ENCODE assay signal across 8 mouse cellular contexts in genomic region chr12:55398240-55399127, GRCm38 (mm10). TPM values are rescaled to one million over a fixed set of nuclear protein-coding genes. Genes with fewer than 3 reads are reported as not detected.
A peak's percentile ranks its signal among the peaks of the same experiment; 100 is the strongest.
DNase-seq lines count a peak whose midpoint lies in the region; ATAC-seq lines count a peak whose summit lies in the region.

No protein-coding gene starts in this region.

- peaks cover 14% of the 10 kb centered on the region for H3K4me1 ChIP-seq in hindbrain, embryonic 12.5 days

- no peaks in the 10 kb centered on the region for H3K27me3 ChIP-seq in hindbrain, embryonic 12.5 days

- H3K9me3 ChIP-seq in hindbrain, embryonic 12.5 days (replicated peaks) = no peaks in the 10 kb centered on the region

- H3K36me3 ChIP-seq in hindbrain, embryonic 12.5 days = peaks cover 3% of the 10 kb centered on the region; the same call in 1 of the 2 replicates

- peak; percentile 99 for ATAC-seq in hindbrain, embryonic 12.5 days (ENCODE audit: low FRiP score)

- peak overlapping the region; percentile 96 for H3K4me2 ChIP-seq in hindbrain, embryonic 12.5 days (replicated peaks)

- peak; percentile 96 for DNase-seq in Muller cell, postnatal 12 days (ENCODE audit: inconsistent ontology term)
- peak; percentile 90 for DNase-seq in cerebellum, adult 9-11 months
- DNase-seq in frontal cortex, postnatal 10 days (ENCODE audit: low spot score in 2 of 2) = peak; percentile 84 to 86
- peak; percentile 81 to 92 for DNase-seq in layer of hippocampus, postnatal 14 days (ENCODE audit: low spot score in 2 of 2)
- peak; percentile 91 for DNase-seq in lung, postnatal 14 days
- DNase-seq in retina, adult 2 months (ENCODE audit: low read depth, low spot score) = peak; percentile 83
- peak; percentile 87 to 93 for DNase-seq in thymus, postnatal 36 days

- WGBS in hindbrain, embryonic 12.5 days = 1% methylated on average over 51 of the region's 51 CpGs

- peak overlapping the region; percentile 94 for H3K4me3 ChIP-seq in hindbrain, embryonic 12.5 days

- peak overlapping the region; percentile 96 for H3K9ac ChIP-seq in hindbrain, embryonic 12.5 days

- H3K27ac ChIP-seq in hindbrain, embryonic 12.5 days = peak overlapping the region; percentile 82

RNA-seq across cellular contexts. Expression of gene Psma6, which starts 14.5 kb away (rescaled TPM):
- polyA plus RNA-seq in hindbrain, embryonic 12.5 days (2016; fragmentation: Nextera tagmentation; extraction: Ambion mirVana) = 382 and 419 TPM in 2 replicates
- 100 to 1,000 TPM; 140 to 142 TPM for total RNA-seq in layer of hippocampus, postnatal 14 days (2021)

Comparison
In these comparisons a context has a peak if more than half of its experiments do, and no peak if none do; other contexts are left out.
1. Peak in every context shown above with its lines: DNase-seq, ATAC-seq, H3K4me3 ChIP-seq and H3K27ac ChIP-seq.